Mouse (Mus musculus) limb, embryonic 14.5 days (tissue): ENCODE results near the gene Slain2. TPM values are rescaled to one million over a fixed set of nuclear protein-coding genes. Genes with fewer than 3 reads are reported as not detected.
A peak's percentile ranks its signal among the peaks of the same experiment; 100 is the strongest.

Source experiments
- ATAC-seq: fragments of 200-750 bp; cut with Nextera tagmentation; 2 replicates; pipeline ENCODE4 v1.8.0; 2017; ENCODE audit warnings: low read depth, moderate number of reproducible peaks, moderate TSS enrichment; ENCODE audit not compliant: low FRiP score
- DNase-seq: peaks from one replicate; pipeline ENCODE4 v3.0.0-alpha.2; 2015; ENCODE audit warnings: low spot score
- H3K27ac ChIP-seq: fragments of 300-500 bp; sonication (generic); replicated peaks from 2 replicates; pipeline ENCODE4 v1.5.1; 2014; ENCODE audit warnings: low read depth, mild to moderate bottlenecking, low read length, moderate library complexity, mixed read lengths
- H3K27me3 ChIP-seq: fragments of 300-500 bp; sonication (generic); 2 replicates; pipeline ENCODE4 v1.6.1; 2014; ENCODE audit warnings: low read length, mixed read lengths; ENCODE audit not compliant: control insufficient read depth, insufficient read depth
- H3K36me3 ChIP-seq: fragments of 300-500 bp; sonication (generic); 2 replicates; pipeline ENCODE4 v1.6.1; 2014; ENCODE audit warnings: mild to moderate bottlenecking, low read length, moderate library complexity, mixed read lengths; ENCODE audit not compliant: control insufficient read depth, insufficient read depth
- H3K4me1 ChIP-seq: fragments of 300-500 bp; sonication (generic); 2 replicates; pipeline ENCODE4 v1.6.1; 2014; ENCODE audit warnings: antibody characterized with exemption, low read length, mixed read lengths; ENCODE audit not compliant: control insufficient read depth, insufficient read depth
- H3K4me2 ChIP-seq: fragments of 300-500 bp; sonication (generic); replicated peaks from 2 replicates; pipeline ENCODE4 v1.6.1; 2014; ENCODE audit warnings: low read depth, mild to moderate bottlenecking, low read length, moderate library complexity; ENCODE audit not compliant: severe bottlenecking
- H3K4me3 ChIP-seq: fragments of 300-500 bp; sonication (generic); replicated peaks from 2 replicates; pipeline ENCODE4 v1.5.1; 2014; ENCODE audit warnings: low read length
- H3K9ac ChIP-seq: fragments of 300-500 bp; sonication (generic); 2 replicates; pipeline ENCODE4 v1.6.1; 2014; ENCODE audit warnings: mild to moderate bottlenecking, low read depth, low read length, moderate library complexity; ENCODE audit not compliant: severe bottlenecking
- H3K9me3 ChIP-seq: fragments of 300-500 bp; sonication (generic); 2 replicates; pipeline ENCODE4 v1.6.1; 2016; ENCODE audit warnings: low read length; ENCODE audit not compliant: control insufficient read depth
- POLR2A ChIP-seq: fragments of 200-500 bp; IDR thresholded peaks from 2 replicates; pipeline ENCODE4 v1.8.0; 2012; ENCODE audit warnings: inconsistent platforms, mild to moderate bottlenecking, moderate library complexity, borderline replicate concordance; ENCODE audit not compliant: insufficient read depth, insufficient read length; ENCODE audit errors: extremely low read depth
- WGBS: fragments of 180-500 bp; shearing (Covaris S2); extraction: QIAGEN DNeasy Blood & Tissue Kit; methylation state at CpG from one replicate; pipeline ENCODE4 v1.1.7; 2014; 5-methylcytosine and 5-hydroxymethylcytosine counted together
- polyA plus RNA-seq, 2 experiments: library from polyadenylated mRNA; depleted of rRNA in 1 of 2; stranded (reverse) in 1 of 2; unstranded in 1 of 2; fragments of >200 nt; fragmentation: Nextera tagmentation in 1 of 2; extraction: Ambion mirVana in 1 of 2; gene quantifications; 2 replicates each; pipeline versions ENCODE4 v1.2.1 to v1.2.3; 2012 to 2014

Gene Slain2
- polyA plus RNA-seq, 2 experiments = 24.2 to 28.0 TPM

DNA sequence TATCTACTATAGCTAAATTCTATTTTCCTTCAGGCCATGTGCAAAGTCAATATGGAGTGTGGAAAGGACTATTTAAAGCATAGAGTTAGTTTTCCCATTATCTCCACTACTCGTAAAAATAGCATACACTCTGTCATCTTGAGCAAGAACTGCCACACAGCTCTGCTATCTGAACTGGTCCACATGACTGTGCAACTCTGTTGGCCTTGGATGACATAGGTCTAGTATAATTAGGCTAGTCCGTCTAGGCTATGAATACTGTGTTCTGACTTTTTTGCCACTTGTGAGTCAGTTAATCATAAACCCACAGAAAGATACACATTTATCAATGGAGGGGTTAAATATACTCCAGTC lies 31.7 kb upstream of the Slain2 start:
- no peak for ATAC-seq
- H3K27me3 ChIP-seq = peaks cover 5% of the 10 kb centered on the region; the same call in 1 of the 2 replicates

GRCm38 (mm10) chr5:72883706-72884105 lies 30.4 kb upstream of the Slain2 start:
- Histone ChIP-seq H3K4me3 (no peak overlapping the region), H3K27ac (no peak overlapping the region), H3K9me3 (no peaks in the 10 kb centered on the region), H3K36me3 (no peaks in the 10 kb centered on the region), H3K4me2 (no peak overlapping the region), H3K27me3 (peaks cover 5% of the 10 kb centered on the region; the same call in 1 of the 2 replicates), H3K4me1 (peaks cover 13% of the 10 kb centered on the region), H3K9ac (no peak overlapping the region)
- no peak for DNase-seq
- 82% methylated on average over 3 of the region's 3 CpGs for WGBS
- TF ChIP-seq POLR2A = no peak
- no peak for ATAC-seq

More for the DNA sequence above, 31.7 kb upstream of the Slain2 start:
- TF ChIP-seq POLR2A = no peak
- Histone ChIP-seq H3K27ac (no peak overlapping the region), H3K36me3 (no peaks in the 10 kb centered on the region), H3K9ac (no peak overlapping the region), H3K4me3 (no peak overlapping the region), H3K4me2 (no peak overlapping the region), H3K4me1 (peaks cover 2% of the 10 kb centered on the region), H3K9me3 (no peaks in the 10 kb centered on the region)
- WGBS = 60% methylated on average over 2 of the region's 2 CpGs
- no peak for DNase-seq

GRCm38 (mm10) chr5:72886458-72887222 lies 27.5 kb upstream of the Slain2 start:
- no peak overlapping the region for H3K4me3 ChIP-seq
- no peak overlapping the region for H3K4me2 ChIP-seq
- H3K9me3 ChIP-seq = no peaks in the 10 kb centered on the region
- DNase-seq (peak; percentile 82), ATAC-seq (peak; percentile 63)
- H3K36me3 ChIP-seq = no peaks in the 10 kb centered on the region
- H3K27ac ChIP-seq = no peak overlapping the region
- H3K27me3 ChIP-seq = no peaks in the 10 kb centered on the region
- WGBS = 32% methylated on average over 18 of the region's 19 CpGs
- no peak overlapping the region for H3K9ac ChIP-seq
- peaks cover 15% of the 10 kb centered on the region for H3K4me1 ChIP-seq
- TF ChIP-seq POLR2A = no peak

DNA sequence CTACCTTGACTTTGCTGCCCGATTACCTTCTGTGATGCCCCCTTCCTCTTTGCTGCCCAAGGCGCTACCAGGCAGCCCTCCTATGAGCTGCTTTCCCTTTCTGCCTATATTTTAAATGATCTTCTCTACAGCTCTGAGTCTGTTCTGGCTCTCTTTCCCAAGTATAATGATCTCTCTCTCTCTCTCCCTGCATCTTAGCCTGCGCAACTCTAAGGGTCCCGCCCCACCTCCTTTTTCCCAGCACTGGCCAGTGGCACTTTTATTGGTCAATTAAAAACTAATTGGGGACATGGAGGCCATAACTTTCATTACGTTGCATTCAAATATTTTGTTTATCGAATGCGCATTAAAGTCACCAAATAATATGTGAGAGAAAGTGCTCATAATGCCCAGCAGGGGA lies 25.8 kb upstream of the Slain2 start:
- Histone ChIP-seq H3K9me3 (no peaks in the 10 kb centered on the region), H3K4me2 (peak overlapping the region; percentile 28; the same call in 1 of the 2 replicates), H3K27ac (no peak overlapping the region), H3K9ac (no peak overlapping the region), H3K27me3 (no peaks in the 10 kb centered on the region), H3K36me3 (no peaks in the 10 kb centered on the region), H3K4me3 (no peak overlapping the region), H3K4me1 (peaks cover 15% of the 10 kb centered on the region)
- WGBS = 32% methylated on average over 7 of the region's 7 CpGs
- TF ChIP-seq POLR2A = no peak
- ATAC-seq (no peak), DNase-seq (no peak)

DNA sequence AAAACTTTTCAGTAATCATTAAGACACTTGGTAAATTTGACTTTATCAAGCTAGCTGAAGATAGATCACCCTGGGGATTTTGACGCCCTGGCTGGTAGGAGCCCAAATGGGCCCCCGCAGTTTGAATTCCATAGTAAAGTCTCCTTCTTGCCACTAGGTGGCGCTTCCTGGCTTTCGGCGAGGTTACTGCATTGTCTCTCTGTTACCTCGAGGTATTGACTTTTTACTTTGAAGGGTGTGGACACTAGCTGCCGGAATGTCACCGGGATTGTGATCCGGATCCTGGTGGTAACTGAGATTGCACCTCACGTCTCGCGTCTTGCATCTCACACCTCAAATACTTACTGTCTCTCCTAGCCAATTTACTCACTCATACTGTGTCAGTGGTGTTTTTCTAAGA lies 22.6 kb upstream of the Slain2 start:
- Histone ChIP-seq H3K27ac (no peak overlapping the region), H3K4me2 (no peak overlapping the region), H3K4me1 (peaks cover 15% of the 10 kb centered on the region), H3K36me3 (no peaks in the 10 kb centered on the region), H3K27me3 (no peaks in the 10 kb centered on the region), H3K9ac (no peak overlapping the region), H3K9me3 (no peaks in the 10 kb centered on the region), H3K4me3 (no peak overlapping the region)
- TF ChIP-seq POLR2A = no peak
- DNase-seq (peak; percentile 45), ATAC-seq (0 out of 2 replicates have a peak, but pooled peaks have one; percentile 50)
- 5% methylated on average over 12 of the region's 12 CpGs for WGBS
